Mouse (Mus musculus) monocyte, adult 5-6 weeks (primary cell): Measurements from ENCODE around the gene Grk5. TPM values are rescaled to one million over a fixed set of nuclear protein-coding genes. Genes with fewer than 3 reads are reported as not detected.

Source experiments
- ATAC-seq: fragments of 153-309, 156-312 bp; replicated peaks from 2 replicates; pipeline ENCODE4 v1.8.0; 2017; ENCODE audit warnings: mild to moderate bottlenecking; ENCODE audit not compliant: low TSS enrichment, insufficient number of reproducible peaks, severe bottlenecking, poor library complexity, low FRiP score
- total RNA-seq: library from RNA; stranded (forward); fragments of 200-1000, 200-491, 200-594 nt; gene quantifications from 3 replicates; pipeline ENCODE4 v1.2.3, GENCODE M21; 2017

The Grk5 gene
- total RNA-seq, 1 experiment from 2014 or later = 78.4 TPM

GRCm38 (mm10) chr19:61097764-61098163, 208.2 kb downstream of the Grk5 start:
- ATAC-seq = no peak; the same call in 1 of the 2 replicates

DNA sequence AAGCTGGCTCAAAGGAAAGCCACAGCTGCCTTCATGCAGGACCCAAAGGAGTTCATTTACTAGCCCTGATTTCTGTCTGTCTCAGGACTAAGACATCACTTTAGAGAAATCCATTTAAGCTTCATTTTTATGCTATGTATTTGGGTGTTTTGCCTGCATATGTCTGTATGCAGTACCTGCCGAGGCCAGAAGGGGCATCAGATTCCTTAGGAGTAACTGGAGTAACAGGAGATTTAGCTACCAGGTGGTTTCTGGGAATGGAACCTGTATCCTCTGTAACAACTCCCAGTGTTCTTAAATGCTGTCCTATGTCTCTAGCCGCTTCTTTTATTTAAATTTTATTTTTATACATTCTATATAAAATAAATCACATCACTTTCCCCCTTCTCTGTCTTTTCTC, 220.6 kb downstream of the Grk5 start:
- ATAC-seq = no peak

DNA sequence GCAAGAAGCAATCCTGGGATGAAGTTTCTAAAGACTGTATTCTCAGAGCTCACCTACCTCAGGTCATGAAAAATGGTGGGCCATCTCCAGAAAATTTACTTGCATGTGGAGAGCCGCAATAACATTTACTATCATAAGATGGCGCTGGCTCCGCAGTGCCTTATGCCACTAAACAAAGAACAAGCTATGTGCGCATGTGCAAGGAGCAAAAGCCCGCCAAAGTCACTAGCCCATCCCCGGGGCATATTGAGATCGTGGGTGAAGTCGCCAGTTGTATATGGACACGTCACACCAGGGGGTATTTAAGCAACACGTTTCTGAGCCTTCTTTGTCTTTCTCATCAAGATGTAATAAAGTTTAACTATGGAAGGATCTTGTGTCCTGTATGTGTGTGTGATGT, 241.5 kb downstream of the Grk5 start:
- no peak for ATAC-seq

GRCm38 (mm10) chr19:61138655-61139054, 249.1 kb downstream of the Grk5 start:
- no peak for ATAC-seq

GRCm38 (mm10) chr19:61140342-61141206, 251.0 kb downstream of the Grk5 start, which contains the start of gene Zfp950:
Gene Zfp950, minus strand, starts transcription at chr19:61140840.
- ATAC-seq = peak; percentile 100

GRCm38 (mm10) chr19:61141299-61141698, 251.8 kb downstream of the Grk5 start:
- ATAC-seq = no peak

Other genes with a start within 250 kb of the Grk5 start
- gene Nanos1, start 133.8 kb upstream of the Grk5 start, total RNA-seq = 1.1 to 1.9 TPM (median 1.1 TPM) in 3 replicates
- 331 to 382 TPM (median 343 TPM) in 3 replicates for gene Eif3a, start 99.1 kb upstream of the Grk5 start, total RNA-seq
- gene Fam45a, start 78.2 kb upstream of the Grk5 start, total RNA-seq = 35.4 to 39.8 TPM (median 39.7 TPM) in 3 replicates
- 0.86 to 2.1 TPM (median 1.3 TPM) in 3 replicates for gene Sfxn4, start 28.3 kb upstream of the Grk5 start, total RNA-seq
- gene Prdx3, start 15.2 kb upstream of the Grk5 start, total RNA-seq = 36.3 to 46.6 TPM (median 37.6 TPM) in 3 replicates